Mouse (Mus musculus): ENCODE measurements at regions not wholly inside any gene's neighbourhood (a gene's known extent, or its start where the extent isn't known, plus 50 kb on each side); places are given as distances from the start of the nearest gene placed in this dataset.

DNA sequence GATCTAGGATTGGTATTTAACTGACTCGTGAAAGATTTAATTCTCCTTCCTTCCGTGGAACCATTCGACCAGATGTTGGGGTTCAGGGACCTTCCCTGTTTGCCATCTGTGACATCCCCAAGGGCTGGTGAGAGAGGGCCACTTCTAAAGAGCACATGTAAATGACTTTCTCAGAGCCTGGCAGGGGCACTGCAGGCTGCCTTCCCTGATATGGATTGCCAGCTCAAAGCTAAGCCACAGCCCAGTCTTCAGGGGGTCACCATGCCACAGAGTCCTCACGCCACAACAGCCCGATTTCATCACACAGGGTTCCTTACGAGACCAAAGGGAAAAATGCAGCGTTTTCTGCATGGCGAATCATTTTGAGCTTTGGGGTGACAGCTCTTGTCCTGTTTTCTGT lies 115.1 kb upstream of the Prox1 start:
- Histone ChIP-seq H3K4me3 (no peak overlapping the region), H3K9ac (no peak overlapping the region), H3K36me3 (no peaks in the 10 kb centered on the region), H3K9me3 (no peaks in the 10 kb centered on the region), H3K27ac (no peak overlapping the region), H3K4me1 (no peaks in the 10 kb centered on the region), H3K4me2 (replicated peaks) (no peak overlapping the region), H3K27me3 (no peaks in the 10 kb centered on the region)
- whole genome bisulfite sequencing: 78% methylated on average over 8 of the region's 8 CpGs
- ATAC-seq (ENCODE audit: insufficient number of reproducible peaks, insufficient read depth, low FRiP score, low TSS enrichment): no peak

DNA sequence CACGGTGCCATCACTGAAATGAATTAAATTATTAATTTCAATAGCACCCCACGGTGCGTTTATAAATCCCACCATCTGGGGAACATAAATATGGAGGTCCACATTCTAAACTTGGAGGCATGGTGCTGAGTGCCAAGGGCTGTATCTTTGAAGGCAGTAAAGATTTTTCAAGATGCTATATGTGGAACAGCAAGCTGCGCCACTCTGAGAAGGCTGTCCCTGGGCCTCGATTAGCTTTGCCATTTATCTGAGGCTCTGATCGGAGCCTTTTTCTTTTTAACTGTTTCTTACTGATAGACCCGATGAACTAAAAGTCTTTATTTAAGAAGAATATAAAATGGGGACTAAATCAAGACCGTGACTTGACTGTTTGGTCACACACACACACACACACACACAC lies 114.5 kb upstream of the Prox1 start:
- 86% methylated on average over 8 of the region's 8 CpGs for whole genome bisulfite sequencing
- ATAC-seq (ENCODE audit: insufficient number of reproducible peaks, insufficient read depth, low FRiP score, low TSS enrichment): no peak
- H3K9me3 ChIP-seq: no peaks in the 10 kb centered on the region
- no peaks in the 10 kb centered on the region for H3K27me3 ChIP-seq
- no peak overlapping the region for H3K27ac ChIP-seq
- no peaks in the 10 kb centered on the region for H3K4me1 ChIP-seq
- no peaks in the 10 kb centered on the region for H3K36me3 ChIP-seq
- H3K4me2 ChIP-seq (replicated peaks): no peak overlapping the region
- no peak overlapping the region for H3K4me3 ChIP-seq
- H3K9ac ChIP-seq: no peak overlapping the region

GRCm38 (mm10) chr1:190284138-190284537 lies 113.6 kb upstream of the Prox1 start:
- H3K4me1 ChIP-seq: no peaks in the 10 kb centered on the region
- no peaks in the 10 kb centered on the region for H3K9me3 ChIP-seq
- no peak overlapping the region for H3K27ac ChIP-seq
- no peak overlapping the region for H3K9ac ChIP-seq
- H3K36me3 ChIP-seq: no peaks in the 10 kb centered on the region
- H3K27me3 ChIP-seq: no peaks in the 10 kb centered on the region
- no peak overlapping the region for H3K4me2 ChIP-seq (replicated peaks)
- 75% methylated on average over 9 of the region's 9 CpGs for WGBS
- no peak overlapping the region for H3K4me3 ChIP-seq
- no peak for ATAC-seq (ENCODE audit: insufficient number of reproducible peaks, insufficient read depth, low FRiP score, low TSS enrichment)

GRCm38 (mm10) chr1:190280081-190280858 lies 109.8 kb upstream of the Prox1 start:
- no peak overlapping the region for H3K4me2 ChIP-seq (replicated peaks)
- ATAC-seq (ENCODE audit: insufficient number of reproducible peaks, insufficient read depth, low FRiP score, low TSS enrichment): no peak
- H3K9ac ChIP-seq: no peak overlapping the region
- H3K4me1 ChIP-seq: no peaks in the 10 kb centered on the region
- no peak overlapping the region for H3K27ac ChIP-seq
- no peaks in the 10 kb centered on the region for H3K27me3 ChIP-seq
- H3K36me3 ChIP-seq: no peaks in the 10 kb centered on the region
- no peaks in the 10 kb centered on the region for H3K9me3 ChIP-seq
- no peak overlapping the region for H3K4me3 ChIP-seq
- 89% methylated on average over 18 of the region's 18 CpGs for WGBS

DNA sequence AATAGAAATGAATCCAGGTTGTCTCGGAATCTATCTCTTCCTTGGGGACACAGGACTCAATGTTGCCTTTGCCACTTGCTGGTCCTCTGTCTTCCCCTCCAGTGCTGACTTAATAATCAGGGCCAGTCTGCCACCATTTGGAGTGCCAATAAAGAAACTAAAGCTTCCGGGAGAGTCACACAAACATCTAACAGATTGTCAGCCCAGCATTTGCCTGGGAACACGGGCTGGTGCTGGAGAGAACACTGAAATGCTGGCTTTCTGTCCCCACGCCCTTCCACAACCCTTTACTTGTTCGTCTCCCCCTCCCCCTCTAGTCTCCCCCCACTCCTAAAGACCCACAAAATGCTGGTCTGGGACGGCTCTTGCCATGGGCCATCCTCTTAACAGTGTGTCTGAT lies 104.4 kb upstream of the Prox1 start:
- Histone ChIP-seq H3K4me3 (no peak overlapping the region), H3K4me2 (replicated peaks) (no peak overlapping the region), H3K4me1 (no peaks in the 10 kb centered on the region), H3K27ac (no peak overlapping the region), H3K36me3 (no peaks in the 10 kb centered on the region), H3K9ac (no peak overlapping the region), H3K27me3 (no peaks in the 10 kb centered on the region), H3K9me3 (no peaks in the 10 kb centered on the region)
- WGBS: 70% methylated on average over 6 of the region's 6 CpGs
- ATAC-seq (ENCODE audit: insufficient number of reproducible peaks, insufficient read depth, low FRiP score, low TSS enrichment): no peak

DNA sequence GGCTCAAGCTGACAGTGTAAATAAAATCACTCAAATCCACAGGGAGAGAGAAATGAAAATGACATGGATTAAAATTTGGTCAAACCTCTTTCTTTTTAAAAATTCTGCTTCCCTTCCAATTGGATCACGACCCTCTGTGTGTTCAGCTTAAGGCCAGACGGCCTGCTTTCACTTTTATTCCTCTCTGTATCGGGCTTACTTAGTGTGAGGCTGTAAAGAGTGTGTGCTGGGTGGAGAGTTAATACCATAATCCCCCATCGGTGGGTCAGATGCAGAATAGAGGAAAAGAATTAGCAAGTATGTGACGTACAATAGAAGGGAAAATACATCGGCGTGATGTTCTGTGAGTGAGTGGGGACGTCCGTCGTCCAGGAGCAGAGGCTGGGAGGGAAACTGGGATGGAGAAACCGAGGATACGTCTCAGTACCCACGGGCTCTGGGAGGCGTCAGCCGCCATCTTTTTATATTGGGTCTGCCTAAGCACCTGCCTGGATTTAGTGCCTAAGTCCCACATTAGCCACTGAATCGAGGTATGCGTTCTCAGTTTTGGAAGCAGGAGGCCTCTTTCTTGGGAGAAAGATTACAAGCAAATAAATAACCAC lies 100.4 kb upstream of the Prox1 start:
- Histone ChIP-seq H3K36me3 (no peaks in the 10 kb centered on the region), H3K4me1 (no peaks in the 10 kb centered on the region), H3K27ac (no peak overlapping the region), H3K4me2 (replicated peaks) (no peak overlapping the region), H3K9me3 (no peaks in the 10 kb centered on the region), H3K4me3 (no peak overlapping the region), H3K27me3 (no peaks in the 10 kb centered on the region), H3K9ac (no peak overlapping the region)
- no peak for ATAC-seq (ENCODE audit: insufficient number of reproducible peaks, insufficient read depth, low FRiP score, low TSS enrichment)
- 80% methylated on average over 17 of the region's 17 CpGs for WGBS

- 78% methylated on average over 7 of the region's 7 CpGs for WGBS
- H3K9ac ChIP-seq: no peak overlapping the region
- no peak for ATAC-seq (ENCODE audit: insufficient number of reproducible peaks, insufficient read depth, low FRiP score, low TSS enrichment)
- H3K4me3 ChIP-seq: no peak overlapping the region
- no peaks in the 10 kb centered on the region for H3K9me3 ChIP-seq
- no peak overlapping the region for H3K4me2 ChIP-seq (replicated peaks)
- H3K36me3 ChIP-seq: no peaks in the 10 kb centered on the region
- no peaks in the 10 kb centered on the region for H3K4me1 ChIP-seq
- H3K27ac ChIP-seq: no peak overlapping the region
- H3K27me3 ChIP-seq: no peaks in the 10 kb centered on the region
Observed at GRCm38 (mm10) chr1:190269181-190269580, 98.7 kb upstream of the Prox1 start.

- Histone ChIP-seq H3K4me3 (no peak overlapping the region), H3K9ac (no peak overlapping the region), H3K36me3 (no peaks in the 10 kb centered on the region), H3K4me1 (peaks cover 8% of the 10 kb centered on the region; the same call in 1 of the 2 replicates), H3K27me3 (no peaks in the 10 kb centered on the region), H3K27ac (no peak overlapping the region), H3K9me3 (no peaks in the 10 kb centered on the region), H3K4me2 (replicated peaks) (no peak overlapping the region)
- 92% methylated on average over 9 of the region's 9 CpGs for WGBS
- ATAC-seq (ENCODE audit: insufficient number of reproducible peaks, insufficient read depth, low FRiP score, low TSS enrichment): no peak
Observed at GRCm38 (mm10) chr1:190265085-190265780, 94.7 kb upstream of the Prox1 start.

GRCm38 (mm10) chr1:190264501-190264900 lies 94.0 kb upstream of the Prox1 start:
- Histone ChIP-seq H3K4me3 (no peak overlapping the region), H3K9me3 (no peaks in the 10 kb centered on the region), H3K4me1 (peaks cover 8% of the 10 kb centered on the region; the same call in 1 of the 2 replicates), H3K4me2 (replicated peaks) (no peak overlapping the region), H3K27me3 (no peaks in the 10 kb centered on the region), H3K9ac (no peak overlapping the region), H3K36me3 (no peaks in the 10 kb centered on the region), H3K27ac (no peak overlapping the region)
- no peak for ATAC-seq (ENCODE audit: insufficient number of reproducible peaks, insufficient read depth, low FRiP score, low TSS enrichment)
- WGBS: 53% methylated on average over 8 of the region's 8 CpGs

DNA sequence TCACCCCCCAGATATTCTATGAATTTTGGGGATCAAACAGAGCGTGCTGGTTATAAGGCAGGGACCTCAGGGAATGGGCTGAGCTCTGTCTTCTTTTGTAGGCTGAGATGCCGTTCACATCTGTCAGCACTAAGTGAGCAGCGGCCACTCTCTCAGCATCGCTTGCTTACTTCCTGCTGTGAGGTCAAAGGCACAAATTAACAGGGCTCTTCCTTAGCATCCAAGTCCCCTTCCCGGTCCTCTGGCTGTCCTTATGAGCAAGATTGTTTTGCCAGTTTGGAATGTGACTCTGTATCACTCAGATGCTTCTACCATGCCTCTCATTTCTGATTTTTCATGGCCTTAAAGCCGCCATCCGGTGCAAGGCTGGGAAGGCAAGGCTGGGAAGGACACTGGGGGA lies 93.1 kb upstream of the Prox1 start:
- Histone ChIP-seq H3K36me3 (no peaks in the 10 kb centered on the region), H3K27me3 (no peaks in the 10 kb centered on the region), H3K4me1 (peaks cover 8% of the 10 kb centered on the region; the same call in 1 of the 2 replicates), H3K9me3 (no peaks in the 10 kb centered on the region), H3K27ac (no peak overlapping the region), H3K4me2 (replicated peaks) (no peak overlapping the region), H3K4me3 (no peak overlapping the region), H3K9ac (no peak overlapping the region)
- WGBS: 22% methylated on average over 7 of the region's 7 CpGs
- no peak for ATAC-seq (ENCODE audit: insufficient number of reproducible peaks, insufficient read depth, low FRiP score, low TSS enrichment)

DNA sequence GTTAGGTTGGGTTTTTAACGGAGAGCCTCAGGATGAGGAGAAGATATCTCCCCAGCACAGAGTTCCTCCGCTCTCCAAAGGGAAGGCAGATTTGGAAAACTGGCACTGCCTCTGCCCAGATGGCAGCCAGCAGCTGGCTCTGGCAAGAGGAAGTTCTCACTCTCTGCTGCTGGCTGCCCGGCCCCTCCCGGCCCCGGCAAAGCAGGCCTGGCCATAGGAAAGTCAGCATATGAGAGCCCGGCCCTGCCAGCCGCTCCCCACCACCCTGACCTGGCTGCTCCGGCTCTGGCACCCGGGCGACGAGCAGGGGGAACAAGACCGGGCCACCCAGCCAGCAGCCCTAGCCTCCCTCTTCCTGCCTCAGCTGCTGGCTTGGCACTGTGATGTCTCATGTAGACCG lies 89.1 kb upstream of the Prox1 start:
- no peaks in the 10 kb centered on the region for H3K9me3 ChIP-seq
- no peak overlapping the region for H3K4me3 ChIP-seq
- 85% methylated on average over 13 of the region's 13 CpGs for whole genome bisulfite sequencing
- H3K36me3 ChIP-seq: no peaks in the 10 kb centered on the region
- ATAC-seq (ENCODE audit: insufficient number of reproducible peaks, insufficient read depth, low FRiP score, low TSS enrichment): no peak
- no peak overlapping the region for H3K27ac ChIP-seq
- peaks cover 8% of the 10 kb centered on the region; the same call in 1 of the 2 replicates for H3K4me1 ChIP-seq
- H3K27me3 ChIP-seq: no peaks in the 10 kb centered on the region
- H3K9ac ChIP-seq: no peak overlapping the region
- no peak overlapping the region for H3K4me2 ChIP-seq (replicated peaks)

Measured in embryonic facial prominence, embryonic 12.5 days (tissue).